ENCODE assay signal across 15 mouse cellular contexts in genomic region chr13:29964087-29964486, GRCm38 (mm10).
"Had no signal": no experiment of that assay in that cellular context is flagged by ENCODE, and none has a peak within 500 bp of the region (broad histone marks: within the 10 kb centered on the region; RNA-seq: fewer than 3 reads in every experiment).

No protein-coding gene starts in this region.

- H3K27me3 ChIP-seq: midbrain, embryonic 13.5 days; midbrain, embryonic 15.5 days; neural tube, embryonic 12.5 days had no signal

- H3K9me3 ChIP-seq: midbrain, embryonic 13.5 days; midbrain, embryonic 15.5 days; neural tube, embryonic 12.5 days had no signal

- H3K4me3 ChIP-seq: midbrain, embryonic 13.5 days; midbrain, embryonic 15.5 days; neural tube, embryonic 12.5 days had no signal

- ATAC-seq: midbrain, embryonic 13.5 days; midbrain, embryonic 15.5 days had no signal

- DNase-seq: lung, adult 18-20 months; lung, embryonic 14.5 days; lung, postnatal 10 days; lung, postnatal 4 days; retina, postnatal 1 day; right cerebral cortex, adult 18-20 months; right cerebral cortex, postnatal 25 days; right cerebral cortex, postnatal 4 days; spleen, adult 18-20 months; thymus, adult 18-20 months; thymus, postnatal 14 days; thymus, postnatal 36 days had no signal

- H3K36me3 ChIP-seq: midbrain, embryonic 15.5 days had no signal

- H3K4me1 ChIP-seq: midbrain, embryonic 13.5 days; midbrain, embryonic 15.5 days; neural tube, embryonic 12.5 days had no signal
